Mouse (Mus musculus): Measurements from ENCODE around the gene Cabp1.

DNA sequence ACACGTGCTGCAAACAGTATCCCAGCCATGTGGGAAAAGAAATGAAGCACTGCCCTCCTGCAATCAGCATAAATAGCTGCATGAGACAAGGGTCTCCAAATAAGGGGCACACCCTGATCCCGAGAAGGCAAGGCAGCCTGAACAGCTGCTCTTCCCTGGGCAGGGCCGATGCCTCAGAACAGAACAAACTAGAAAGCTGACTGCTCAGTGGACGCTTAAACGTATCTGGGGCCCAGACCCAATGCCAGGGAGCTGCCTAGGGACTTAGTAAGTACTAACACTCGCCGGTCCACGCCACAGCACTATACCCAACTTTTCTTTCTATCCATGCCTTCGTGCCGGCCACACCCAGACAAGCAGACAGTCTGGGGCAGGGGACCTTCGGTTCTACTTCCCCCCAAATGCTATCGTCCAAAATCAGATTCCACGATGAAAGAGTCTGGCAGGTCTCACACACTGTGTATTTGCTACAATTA is 39.0 kb downstream of the Cabp1 start:
- TF ChIP-seq CTCF (IDR thresholded peaks at IDR 0.05; ENCODE audit: extremely low read depth, insufficient read depth, insufficient read length, insufficient replicate concordance) = no peak
- TF ChIP-seq POLR2A (IDR thresholded peaks at IDR 0.05; ENCODE audit: low read depth, low read length) = no peak

All from spleen, adult 2 months (tissue).